Mouse (Mus musculus) embryonic stem cell, embryonic (primary cell): ENCODE measurements around the gene Zmym1.

ENCODE experiments used
- CTCF ChIA-PET, 4 experiments: fragments of 300-600 bp in 2 of 4; fragments of 350-600 bp in 2 of 4; sonication (Branson Sonifier 250); formaldehyde crosslinking; loops; one replicate each; lab custom pipeline; 2022; ENCODE audit warnings: inconsistent platforms in 2 of 4; lab: Charles Lee
- POLR2A ChIA-PET, 4 experiments: fragments of 300-600 bp in 2 of 4; fragments of 350-600 bp in 2 of 4; sonication (Branson Sonifier 250); formaldehyde crosslinking; loops; one replicate each; lab custom pipeline; 2022; ENCODE audit warnings: antibody characterized with exemption in 4 of 4, inconsistent platforms in 1 of 4; lab: Charles Lee

Zmym1 gene

GRCm38 (mm10) chr4:127005113-127005936 lies 55.6 kb downstream of the Zmym1 start:
- ChIA-PET POLR2A (interaction anchor here in 3 of 4 experiments (0.7 to 5.9 kb wide), 26 partner anchors 9 to 38 kb away, joined by 3 to 83 read pairs (median 5); partner anchors contain the start of genes Sfpq (in 3 of the 3) and Zmym4 (in 1 of the 3)), CTCF (interaction anchor here in 2 of 4 experiments (0.8 to 4.0 kb wide), 4 partner anchors 10 to 28 kb away, joined by 3 to 33 read pairs (median 4); partner anchors contain the start of gene Sfpq (in 1 of the 2))

- ChIA-PET CTCF (interaction anchor here in 2 of 4 experiments (0.5 to 4.0 kb wide), 6 partner anchors 12 to 430 kb away, joined by 3 to 33 read pairs (median 4); partner anchors contain the start of gene Sfpq (in 1 of the 2)), POLR2A (interaction anchor here in 3 of 4 experiments (0.8 to 5.9 kb wide), 18 partner anchors 10 to 327 kb away, joined by 3 to 83 read pairs (median 4); partner anchors contain the start of genes Sfpq (in 3 of the 3), Psmb2 (in 1 of the 3) and Zmym4 (in 1 of the 3))
Observed at GRCm38 (mm10) chr4:127004384-127004783, 56.6 kb downstream of the Zmym1 start.

GRCm38 (mm10) chr4:127000601-127001105 lies 60.3 kb downstream of the Zmym1 start:
- POLR2A ChIA-PET: interaction anchor here in 3 of 4 experiments (0.5 to 4.2 kb wide), 14 partner anchors 8 to 99 kb away, joined by 3 to 27 read pairs (median 5); partner anchors contain the start of gene Sfpq (in 2 of the 3)
- CTCF ChIA-PET: interaction anchor here in 3 of 4 experiments (0.5 to 2.9 kb wide), 4 partner anchors 8 to 222 kb away, joined by 4 to 8 read pairs (median 6); no protein-coding TSS in a partner anchor

GRCm38 (mm10) chr4:126999372-126999771 lies 61.6 kb downstream of the Zmym1 start:
- ChIA-PET CTCF (interaction anchor here in 2 of 4 experiments (0.6 to 2.9 kb wide), 3 partner anchors 21 to 405 kb away, joined by 3 to 6 read pairs (median 3); no protein-coding TSS in a partner anchor), POLR2A (interaction anchor here in 2 of 4 experiments (0.7 to 4.2 kb wide), 10 partner anchors 9 to 78 kb away, joined by 3 to 27 read pairs (median 9); partner anchors contain the start of genes Sfpq (in 2 of the 2) and Zmym6 (in 1 of the 2))
